Mouse (Mus musculus): Measurements from ENCODE around the gene Slc25a30. TPM values are rescaled to one million over a fixed set of nuclear protein-coding genes. Genes with fewer than 3 reads are reported as not detected.
"Not testable (repeated sequence)": the region's sequence is repeated elsewhere in the genome, so short reads cannot be mapped to it uniquely, and the experiment has no call there.

Gene Slc25a30
- polyA plus RNA-seq, 1 experiment from 2014 or later = 7.9 TPM

DNA sequence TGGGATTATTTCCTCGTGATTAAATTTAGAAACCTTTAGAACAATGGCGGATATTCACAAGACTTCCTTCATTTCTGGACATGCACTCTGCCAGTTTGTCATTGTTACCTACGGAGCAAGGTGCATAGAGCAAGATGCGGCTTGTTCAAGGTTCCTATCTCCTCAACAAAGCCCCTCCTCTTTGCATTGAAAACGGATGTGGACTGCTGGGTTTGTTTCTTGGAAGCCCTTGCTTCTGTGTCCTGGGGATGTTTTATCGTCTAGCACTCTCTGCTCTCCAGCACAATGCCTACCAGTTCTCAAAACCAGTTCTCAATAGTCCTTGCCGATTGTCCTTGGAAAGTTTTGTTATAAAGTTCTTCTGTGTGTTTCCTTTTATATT is 948 bp upstream of the Slc25a30 start:
- 30% methylated on average over 7 of the region's 7 CpGs for WGBS
- Histone ChIP-seq H3K9me3 (no peaks in the 10 kb centered on the region), H3K4me3 (peak overlapping the region; percentile 86; the same call in 1 of the 2 replicates)

DNA sequence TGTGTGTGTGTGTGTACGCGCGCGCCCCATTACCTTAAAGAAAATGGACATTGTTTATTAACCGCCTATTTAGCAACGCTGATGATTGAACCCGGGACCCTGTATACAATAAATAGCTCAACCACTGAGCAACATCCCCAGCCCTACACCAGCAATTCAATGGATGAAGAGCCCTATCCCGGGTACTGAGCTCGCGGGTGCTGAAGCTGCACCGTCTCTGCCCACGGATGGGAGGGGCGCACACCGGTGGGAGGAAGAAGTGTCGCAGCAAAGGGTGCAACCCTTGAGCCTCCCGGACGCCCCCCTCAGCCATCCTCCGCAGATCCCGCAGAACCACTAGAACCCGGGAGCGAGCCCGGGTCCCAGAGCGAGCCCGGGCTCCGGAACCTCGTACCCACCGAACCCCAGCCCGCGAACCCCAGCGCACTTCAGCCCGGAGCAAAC is 391 bp downstream of the Slc25a30 start:
- 1% methylated on average over 31 of the region's 31 CpGs for WGBS
- H3K36me3 ChIP-seq (replicated peaks) = peaks cover 9% of the 10 kb centered on the region
- H3K4me3 ChIP-seq = peak overlapping the region; percentile 86
- H3K27ac ChIP-seq = peak overlapping the region; percentile 92
- peaks cover 20% of the 10 kb centered on the region for H3K27me3 ChIP-seq (ENCODE audit: poor library complexity, severe bottlenecking)
- DNase-seq (ENCODE audit: extremely low spot score, low spot score) = no peak
- peaks cover 20% of the 10 kb centered on the region for H3K4me1 ChIP-seq
- no peaks in the 10 kb centered on the region for H3K9me3 ChIP-seq

More for the DNA sequence above, 948 bp upstream of the Slc25a30 start:
- DNase-seq (ENCODE audit: extremely low spot score, low spot score) = no peak
- peaks cover 20% of the 10 kb centered on the region for H3K4me1 ChIP-seq
- peaks cover 20% of the 10 kb centered on the region for H3K27me3 ChIP-seq (ENCODE audit: poor library complexity, severe bottlenecking)
- H3K27ac ChIP-seq = no peak overlapping the region
- no peaks in the 10 kb centered on the region for H3K36me3 ChIP-seq (replicated peaks)

DNA sequence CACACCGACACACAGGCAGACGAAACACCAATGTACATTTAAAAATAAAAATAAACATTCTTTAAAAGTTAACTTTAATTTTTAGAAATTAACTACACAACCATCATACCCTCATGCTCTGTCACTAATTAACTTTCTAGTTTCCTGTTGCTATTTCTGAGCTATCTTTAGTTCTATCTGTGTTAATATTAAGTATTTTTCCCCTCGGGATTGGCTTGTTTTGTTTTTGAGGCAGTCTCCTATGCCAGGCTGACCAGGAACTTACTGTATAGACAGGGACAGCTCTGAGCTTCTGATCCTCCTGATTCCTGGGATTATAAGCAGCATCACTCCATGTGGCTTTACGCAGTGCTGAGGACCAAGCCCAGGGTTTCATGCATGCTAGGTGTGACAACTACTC is 6.9 kb downstream of the Slc25a30 start:
- Histone ChIP-seq H3K27me3 (ENCODE audit: poor library complexity, severe bottlenecking) (no peaks in the 10 kb centered on the region), H3K36me3 (replicated peaks) (peaks cover 62% of the 10 kb centered on the region), H3K4me1 (no peaks in the 10 kb centered on the region), H3K4me3 (no peak overlapping the region), H3K27ac (no peak overlapping the region), H3K9me3 (no peaks in the 10 kb centered on the region)
- DNase-seq (ENCODE audit: extremely low spot score, low spot score) = no peak
- WGBS = 93% methylated on average over 4 of the region's 4 CpGs

DNA sequence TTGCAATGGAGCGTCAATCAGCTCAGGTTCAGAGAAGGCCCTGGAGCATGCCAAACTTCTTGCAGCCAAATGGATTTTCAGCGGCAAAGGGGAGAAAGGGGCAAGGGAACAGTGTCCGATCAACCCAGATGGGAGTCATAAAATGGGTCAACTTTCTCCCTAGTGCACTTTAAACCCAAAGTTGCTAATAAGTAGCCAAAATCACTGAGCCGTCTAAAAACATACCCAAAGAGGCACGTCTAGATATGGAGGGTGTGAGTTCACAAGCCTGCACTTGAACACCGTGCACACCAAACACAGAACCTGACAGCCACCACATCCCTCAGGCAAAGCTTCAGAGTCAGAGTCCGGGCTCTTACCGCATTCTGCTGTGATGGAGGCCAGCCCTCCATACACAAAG is 10.2 kb downstream of the Slc25a30 start:
- no peak overlapping the region for H3K4me3 ChIP-seq
- peaks cover 85% of the 10 kb centered on the region for H3K36me3 ChIP-seq (replicated peaks)
- no peak for DNase-seq (ENCODE audit: extremely low spot score, low spot score)
- H3K27me3 ChIP-seq (ENCODE audit: poor library complexity, severe bottlenecking) = no peaks in the 10 kb centered on the region
- WGBS = 94% methylated on average over 8 of the region's 8 CpGs
- H3K4me1 ChIP-seq = no peaks in the 10 kb centered on the region
- no peaks in the 10 kb centered on the region for H3K9me3 ChIP-seq
- H3K27ac ChIP-seq = no peak overlapping the region

DNA sequence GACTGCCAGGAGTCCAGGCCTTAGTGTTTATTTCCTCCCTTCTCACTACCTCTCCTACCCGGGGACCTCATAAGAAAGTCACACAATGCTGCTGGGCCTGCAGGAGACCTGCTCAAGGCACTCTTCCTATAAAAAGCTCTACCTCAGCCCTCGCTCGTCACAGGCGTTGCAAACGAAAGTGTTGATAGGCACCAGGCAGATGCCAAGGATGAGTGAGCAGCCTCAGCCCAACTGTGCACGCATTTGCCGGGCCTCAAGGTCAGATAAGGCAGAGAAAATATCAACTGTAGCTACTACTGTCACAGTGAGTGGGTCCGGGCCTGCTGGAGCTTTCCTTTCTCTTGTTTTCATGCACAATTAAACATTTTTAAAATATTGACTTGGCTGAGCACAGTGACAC is 13.4 kb downstream of the Slc25a30 start:
- no peak for DNase-seq (ENCODE audit: extremely low spot score, low spot score)
- H3K9me3 ChIP-seq = no peaks in the 10 kb centered on the region
- H3K36me3 ChIP-seq (replicated peaks) = peaks cover 91% of the 10 kb centered on the region
- H3K4me1 ChIP-seq = no peaks in the 10 kb centered on the region
- 91% methylated on average over 8 of the region's 8 CpGs for WGBS
- H3K27me3 ChIP-seq (ENCODE audit: poor library complexity, severe bottlenecking) = no peaks in the 10 kb centered on the region
- H3K4me3 ChIP-seq = no peak overlapping the region
- H3K27ac ChIP-seq = no peak overlapping the region

DNA sequence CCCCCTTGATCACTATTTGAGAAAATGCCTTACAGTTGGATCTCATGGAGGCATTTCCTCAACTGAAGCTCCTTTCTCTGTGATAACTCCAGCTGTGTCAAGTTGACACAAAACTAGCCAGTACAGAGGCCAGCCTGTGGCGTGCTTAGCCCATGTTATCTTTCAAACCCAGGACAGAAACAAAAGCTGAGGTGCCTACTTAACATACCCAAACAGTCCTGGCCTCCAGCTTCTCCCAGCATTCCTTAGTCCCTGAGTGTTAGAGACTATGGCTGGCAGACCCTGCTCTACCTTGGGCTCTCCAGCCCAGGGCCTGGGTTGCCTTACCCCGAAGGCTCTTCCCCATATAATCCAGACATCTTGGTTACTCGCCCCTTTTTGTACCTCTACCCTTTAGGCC is 14.4 kb downstream of the Slc25a30 start:
- WGBS = 93% methylated on average over 3 of the region's 3 CpGs
- H3K4me3 ChIP-seq; H3K27me3 ChIP-seq (ENCODE audit: poor library complexity, severe bottlenecking); H3K9me3 ChIP-seq; DNase-seq (ENCODE audit: extremely low spot score, low spot score); H3K4me1 ChIP-seq; H3K27ac ChIP-seq: not testable (repeated sequence)
- H3K36me3 ChIP-seq (replicated peaks) = peaks cover 84% of the 10 kb centered on the region

DNA sequence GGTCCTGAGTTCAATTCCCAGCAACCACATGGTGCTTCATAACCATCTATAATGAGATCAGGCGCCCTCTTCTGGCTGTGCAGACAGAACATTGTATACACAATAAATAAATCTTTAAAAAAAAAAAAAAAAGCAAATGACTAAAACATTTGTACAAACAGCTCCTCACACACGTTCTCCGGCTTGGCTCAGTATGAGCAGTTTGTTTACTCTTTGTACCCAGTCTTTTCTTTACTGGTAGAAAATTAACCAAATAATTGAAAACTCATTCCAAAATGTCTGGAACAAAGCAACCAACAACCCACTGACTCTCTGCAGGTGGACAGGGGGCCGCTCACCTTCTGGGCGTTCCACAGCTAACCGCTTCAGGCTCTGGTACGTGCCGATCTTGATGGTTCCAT is 15.7 kb downstream of the Slc25a30 start:
- Histone ChIP-seq H3K4me3 (no peak overlapping the region), H3K27ac (no peak overlapping the region), H3K4me1 (peaks cover 4% of the 10 kb centered on the region; the same call in 1 of the 2 replicates), H3K36me3 (replicated peaks) (peaks cover 82% of the 10 kb centered on the region), H3K27me3 (ENCODE audit: poor library complexity, severe bottlenecking) (no peaks in the 10 kb centered on the region), H3K9me3 (no peaks in the 10 kb centered on the region)
- no peak for DNase-seq (ENCODE audit: extremely low spot score, low spot score)
- WGBS = 91% methylated on average over 8 of the region's 8 CpGs

DNA sequence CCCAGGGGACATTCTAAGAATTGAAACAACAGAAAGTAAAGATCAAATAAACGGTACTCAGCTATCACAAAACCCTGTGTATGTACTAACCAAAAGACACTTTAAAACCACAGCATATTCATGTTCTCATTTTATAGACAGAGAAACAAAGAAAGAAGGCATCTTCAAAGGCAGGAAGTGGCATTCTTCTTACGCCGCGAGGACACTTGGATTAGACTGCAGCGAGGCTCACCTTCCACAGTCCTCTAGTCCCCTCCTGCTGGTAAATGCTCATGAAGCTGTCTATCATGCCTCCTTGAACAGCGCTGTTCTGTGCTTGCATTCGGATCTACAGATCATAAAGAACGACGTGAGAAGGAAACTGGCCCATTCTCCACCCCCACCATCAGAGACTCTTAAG is 17.5 kb downstream of the Slc25a30 start:
- H3K36me3 ChIP-seq (replicated peaks) = peaks cover 82% of the 10 kb centered on the region
- no peak for DNase-seq (ENCODE audit: extremely low spot score, low spot score)
- WGBS = 91% methylated on average over 9 of the region's 9 CpGs

DNA sequence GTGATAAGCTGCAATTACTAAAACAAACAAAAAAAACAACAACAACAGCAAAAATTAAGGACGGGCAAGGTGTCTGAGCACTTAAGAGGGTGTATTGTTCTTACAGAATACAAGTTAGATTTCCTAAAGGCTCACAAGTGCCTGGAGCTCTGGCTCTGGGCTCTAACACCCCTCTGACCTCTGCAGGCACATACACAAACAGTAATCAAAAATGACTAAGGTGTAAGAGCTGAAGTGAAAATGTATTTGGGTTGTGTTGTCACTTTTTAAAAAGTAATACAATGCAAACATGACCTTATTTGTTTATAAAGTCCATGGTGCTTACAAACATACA is 18.6 kb downstream of the Slc25a30 start:
- no peak overlapping the region for H3K4me3 ChIP-seq
- 8% methylated on average over 1 of the region's 1 CpGs for WGBS
- H3K9me3 ChIP-seq = no peaks in the 10 kb centered on the region
- peaks cover 81% of the 10 kb centered on the region for H3K36me3 ChIP-seq (replicated peaks)
- peaks cover 4% of the 10 kb centered on the region; the same call in 1 of the 2 replicates for H3K4me1 ChIP-seq
- DNase-seq (ENCODE audit: extremely low spot score, low spot score) = no peak
- H3K27ac ChIP-seq = no peak overlapping the region
- no peaks in the 10 kb centered on the region for H3K27me3 ChIP-seq (ENCODE audit: poor library complexity, severe bottlenecking)

More for the DNA sequence above, 17.5 kb downstream of the Slc25a30 start:
- Histone ChIP-seq H3K4me1 (peaks cover 4% of the 10 kb centered on the region; the same call in 1 of the 2 replicates), H3K27ac (no peak overlapping the region), H3K4me3 (no peak overlapping the region), H3K9me3 (no peaks in the 10 kb centered on the region), H3K27me3 (ENCODE audit: poor library complexity, severe bottlenecking) (no peaks in the 10 kb centered on the region)

DNA sequence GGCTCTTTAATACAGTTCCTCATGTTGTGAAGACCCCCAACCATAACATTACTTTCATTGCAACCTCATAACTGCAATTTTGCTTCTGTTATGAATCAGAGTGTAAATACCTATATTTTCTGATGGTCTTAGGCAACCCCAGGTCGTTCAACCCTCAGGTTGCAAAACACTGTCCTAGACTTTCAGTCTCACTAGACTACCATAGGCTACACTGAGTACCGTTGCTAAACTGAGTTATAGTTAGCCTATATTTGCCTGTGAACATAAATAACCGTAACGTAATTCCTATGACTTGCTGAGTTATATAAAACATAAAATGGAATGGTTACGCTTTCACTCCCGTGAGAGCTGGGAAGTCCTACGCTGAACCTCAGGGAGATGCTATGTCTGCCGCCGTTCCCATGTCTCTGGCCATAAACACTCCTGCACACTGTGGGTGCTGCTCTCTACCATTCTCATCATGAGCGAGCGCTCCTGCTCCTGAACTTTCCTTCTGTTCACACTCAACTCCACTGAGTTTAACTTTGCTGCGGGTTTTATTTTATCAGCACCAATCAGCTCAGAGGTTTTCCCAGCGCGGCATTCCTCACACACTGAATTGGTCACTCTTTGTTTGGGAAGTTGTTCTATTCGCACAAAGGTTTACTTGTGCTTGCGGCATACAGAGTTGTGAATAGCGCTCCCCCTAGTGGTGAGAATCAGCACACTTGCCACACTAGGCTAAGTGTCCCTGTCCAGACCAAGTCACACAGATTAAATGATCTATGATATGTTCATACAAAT is 19.2 kb downstream of the Slc25a30 start:
- peak overlapping the region; percentile 88 for H3K27ac ChIP-seq
- WGBS = 59% methylated on average over 17 of the region's 17 CpGs
- H3K36me3 ChIP-seq (replicated peaks) = peaks cover 81% of the 10 kb centered on the region
- H3K4me1 ChIP-seq = peaks cover 4% of the 10 kb centered on the region; the same call in 1 of the 2 replicates
- peak; percentile 83 for DNase-seq (ENCODE audit: extremely low spot score, low spot score)
- H3K4me3 ChIP-seq = no peak overlapping the region
- no peaks in the 10 kb centered on the region for H3K27me3 ChIP-seq (ENCODE audit: poor library complexity, severe bottlenecking)
- H3K9me3 ChIP-seq = no peaks in the 10 kb centered on the region

DNA sequence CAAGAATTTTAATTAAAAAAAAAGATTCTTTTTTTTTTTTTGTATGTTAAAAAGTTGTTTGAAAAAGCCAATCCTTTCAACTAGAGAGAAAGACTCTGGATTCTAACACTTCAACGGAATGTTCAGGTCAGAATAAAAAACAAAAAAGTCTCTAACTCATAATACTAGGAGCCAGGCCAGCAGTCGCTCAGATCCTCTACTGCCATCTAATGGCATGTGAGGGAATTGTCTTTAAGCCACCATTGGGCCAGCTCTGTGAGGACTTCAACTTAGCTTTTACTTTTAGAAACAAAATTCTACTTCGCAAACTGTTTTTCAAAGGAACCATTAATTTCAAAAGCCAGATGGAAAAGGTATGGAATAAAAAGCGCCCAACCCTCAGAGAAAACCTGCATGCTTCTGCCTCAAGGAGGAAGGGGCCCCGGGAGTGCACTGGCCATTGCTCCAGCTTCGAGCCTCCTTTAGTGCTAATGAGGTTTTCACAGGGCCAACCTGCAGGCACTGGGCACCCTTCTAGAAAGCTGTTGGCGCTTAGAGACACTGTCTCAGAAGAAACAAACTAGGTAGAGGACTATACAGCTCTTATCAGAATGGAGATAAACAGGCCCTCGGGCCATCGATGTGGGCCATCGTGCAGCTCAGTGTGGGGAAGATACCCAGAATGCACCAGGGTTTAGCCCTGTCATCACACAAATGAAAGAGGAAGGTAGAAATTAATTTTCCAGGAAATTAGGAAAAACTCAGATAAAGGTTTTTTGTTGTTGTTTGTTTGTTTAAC is 25.6 kb downstream of the Slc25a30 start:
- DNase-seq (ENCODE audit: extremely low spot score, low spot score) = no peak
- H3K9me3 ChIP-seq = no peaks in the 10 kb centered on the region
- H3K4me1 ChIP-seq = no peaks in the 10 kb centered on the region
- H3K27ac ChIP-seq = no peak overlapping the region
- WGBS = 68% methylated on average over 10 of the region's 10 CpGs
- H3K36me3 ChIP-seq (replicated peaks) = peaks cover 39% of the 10 kb centered on the region
- H3K27me3 ChIP-seq (ENCODE audit: poor library complexity, severe bottlenecking) = peaks cover 5% of the 10 kb centered on the region; the same call in 1 of the 2 replicates
- no peak overlapping the region for H3K4me3 ChIP-seq

DNA sequence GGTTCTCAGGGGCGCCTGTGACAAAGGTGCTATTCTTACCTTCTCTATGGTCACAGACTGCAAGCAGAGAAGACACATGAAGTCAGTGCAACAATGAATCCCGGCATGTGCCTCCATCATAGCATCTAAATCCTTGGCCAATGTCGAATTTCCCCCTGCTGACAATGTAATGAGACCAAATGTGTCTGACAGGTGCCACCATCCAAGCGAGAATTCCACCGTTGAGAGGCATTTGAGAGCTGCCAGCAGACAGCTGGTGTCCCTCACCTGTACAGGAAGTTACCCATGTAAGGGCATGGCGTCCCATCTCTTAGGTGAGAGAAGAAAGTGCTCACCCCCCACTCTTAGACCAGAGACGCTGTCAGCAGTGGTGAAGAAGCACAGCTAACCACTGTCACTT is 28.4 kb downstream of the Slc25a30 start:
- Histone ChIP-seq H3K4me1 (peaks cover 7% of the 10 kb centered on the region), H3K36me3 (replicated peaks) (peaks cover 18% of the 10 kb centered on the region), H3K9me3 (no peaks in the 10 kb centered on the region), H3K27ac (no peak overlapping the region), H3K4me3 (no peak overlapping the region), H3K27me3 (ENCODE audit: poor library complexity, severe bottlenecking) (peaks cover 10% of the 10 kb centered on the region; the same call in 1 of the 2 replicates)
- DNase-seq (ENCODE audit: extremely low spot score, low spot score) = no peak
- WGBS = 80% methylated on average over 7 of the region's 7 CpGs

DNA sequence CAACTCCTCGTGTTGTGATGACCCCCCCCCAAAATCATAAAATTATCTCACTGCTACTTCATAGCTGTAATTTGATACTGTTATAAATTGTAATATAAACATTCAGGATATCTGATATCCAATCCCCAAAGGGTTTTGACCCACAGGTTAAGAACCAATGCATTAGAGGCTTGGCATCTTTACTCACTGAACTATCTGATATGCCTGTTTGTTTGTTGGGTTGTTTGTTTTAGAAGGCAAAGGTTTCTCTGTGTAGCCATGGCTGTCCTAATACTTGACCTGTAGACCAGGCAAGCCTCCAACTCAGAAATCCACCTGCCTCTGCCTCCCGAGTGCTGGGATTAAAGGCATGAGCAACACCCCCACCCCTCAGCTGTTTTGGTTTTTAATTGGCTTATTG is 29.0 kb downstream of the Slc25a30 start:
- DNase-seq (ENCODE audit: extremely low spot score, low spot score) = no peak
- peaks cover 13% of the 10 kb centered on the region for H3K4me1 ChIP-seq
- peaks cover 12% of the 10 kb centered on the region for H3K36me3 ChIP-seq (replicated peaks)
- no peak overlapping the region for H3K27ac ChIP-seq
- peaks cover 10% of the 10 kb centered on the region; the same call in 1 of the 2 replicates for H3K27me3 ChIP-seq (ENCODE audit: poor library complexity, severe bottlenecking)
- H3K9me3 ChIP-seq = no peaks in the 10 kb centered on the region
- 83% methylated on average over 2 of the region's 2 CpGs for WGBS
- no peak overlapping the region for H3K4me3 ChIP-seq
